Mouse (Mus musculus) bone marrow macrophage, adult 2 months (primary cell): ENCODE measurements around the gene Zfp61. TPM values are rescaled to one million over a fixed set of nuclear protein-coding genes. Genes with fewer than 3 reads are reported as not detected.
A peak's percentile ranks its signal among the peaks of the same experiment; 100 is the strongest.

Source experiments
- H3K27ac ChIP-seq: 2 replicates; pipeline ENCODE4 v1.5.1; 2012; ENCODE audit warnings: low read depth, low read length; ENCODE audit not compliant: insufficient read depth
- H3K4me1 ChIP-seq: 2 replicates; pipeline ENCODE4 v1.6.1; 2012; ENCODE audit warnings: low read length; ENCODE audit not compliant: control insufficient read depth, insufficient read depth
- H3K4me3 ChIP-seq: 2 replicates; pipeline ENCODE4 v1.5.1; 2012; ENCODE audit warnings: mild to moderate bottlenecking, low read length, moderate library complexity; ENCODE audit not compliant: insufficient read depth
- CTCF ChIP-seq: IDR thresholded peaks from 2 replicates; pipeline ENCODE4 v1.5.1; 2012; ENCODE audit warnings: low read depth, mild to moderate bottlenecking, low read length, moderate library complexity
- POLR2A ChIP-seq: IDR thresholded peaks from 2 replicates; pipeline ENCODE4 v1.6.1; 2012; ENCODE audit warnings: mild to moderate bottlenecking, low read depth, low read length, borderline replicate concordance
- polyA plus RNA-seq: library from polyadenylated mRNA; stranded (reverse); fragments of >200 nt; gene quantifications from 2 replicates; pipeline ENCODE4 v1.2.4, GENCODE M21; 2012; ENCODE audit not compliant: missing spikeins, insufficient read depth, insufficient read length

The Zfp61 gene
- polyA plus RNA-seq, 1 experiment: 10.0 TPM

GRCm38 (mm10) chr7:24325675-24326128, 24.7 kb upstream of the Zfp61 start:
- no peaks in the 10 kb centered on the region for H3K4me1 ChIP-seq
- H3K4me3 ChIP-seq: no peak overlapping the region
- TF ChIP-seq CTCF: no peak
- no peak for TF ChIP-seq POLR2A
- H3K27ac ChIP-seq: no peak overlapping the region

- TF ChIP-seq CTCF: no peak
- no peak for TF ChIP-seq POLR2A
- Histone ChIP-seq H3K4me1 (no peaks in the 10 kb centered on the region), H3K27ac (no peak overlapping the region), H3K4me3 (no peak overlapping the region)
These were observed 24.2 kb upstream of the Zfp61 start for GRCm38 (mm10) chr7:24325197-24325596.

DNA sequence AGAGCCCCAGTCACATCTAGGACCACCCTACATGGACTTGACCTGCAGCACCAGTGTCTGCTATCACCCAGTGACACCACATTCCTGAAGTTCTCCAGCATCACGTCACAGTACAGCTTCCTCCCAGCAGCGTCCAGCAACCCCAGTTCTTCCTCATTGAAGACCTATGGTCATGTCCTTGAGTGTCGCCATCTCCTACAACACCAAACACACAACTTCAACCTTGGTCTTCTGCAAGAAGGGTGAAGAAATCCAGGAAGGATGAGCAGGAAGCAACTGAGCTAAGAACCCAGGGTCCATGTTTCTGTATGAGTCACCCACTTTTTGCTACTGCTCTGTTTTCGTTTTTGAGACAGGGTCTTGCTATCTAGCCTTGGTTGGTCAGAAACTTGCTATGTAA, 21.6 kb upstream of the Zfp61 start:
- Histone ChIP-seq H3K4me1 (no peaks in the 10 kb centered on the region), H3K4me3 (no peak overlapping the region), H3K27ac (no peak overlapping the region)
- TF ChIP-seq CTCF: no peak
- no peak for TF ChIP-seq POLR2A

DNA sequence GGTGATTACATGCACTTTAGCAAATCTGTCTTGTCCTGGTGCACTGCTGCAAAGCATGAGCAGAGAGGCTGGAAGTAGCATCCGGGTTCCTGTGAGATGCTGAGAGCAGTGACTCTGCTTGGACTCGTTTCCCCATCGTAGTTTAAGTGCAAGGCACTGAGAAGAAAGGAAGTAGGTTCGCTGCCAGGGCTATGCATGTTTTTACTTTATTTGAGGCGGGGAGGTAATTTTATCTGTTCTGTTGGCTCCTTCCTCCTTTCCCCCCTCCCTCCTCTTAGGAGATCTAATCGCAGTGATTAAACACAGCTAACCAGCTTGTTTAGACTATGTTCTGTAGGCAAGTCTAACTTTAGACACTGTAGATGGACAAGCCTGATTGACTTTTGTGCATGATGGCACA, 17.9 kb upstream of the Zfp61 start:
- TF ChIP-seq POLR2A (no peak), CTCF (no peak)
- no peak overlapping the region for H3K4me3 ChIP-seq
- H3K27ac ChIP-seq: no peak overlapping the region
- H3K4me1 ChIP-seq: peaks cover 8% of the 10 kb centered on the region

- Histone ChIP-seq H3K4me1 (peaks cover 8% of the 10 kb centered on the region), H3K27ac (peak within 1 kb of the TSS; percentile 59), H3K4me3 (peak within 1 kb of the TSS; percentile 77)
- TF ChIP-seq POLR2A: no peak
- no peak for TF ChIP-seq CTCF
These were observed 15.6 kb upstream of the Zfp61 start, which contains the start of gene Zfp94 for GRCm38 (mm10) chr7:24316567-24317092. TSS of gene Zfp94 (minus strand) at chr7:24316666.

DNA sequence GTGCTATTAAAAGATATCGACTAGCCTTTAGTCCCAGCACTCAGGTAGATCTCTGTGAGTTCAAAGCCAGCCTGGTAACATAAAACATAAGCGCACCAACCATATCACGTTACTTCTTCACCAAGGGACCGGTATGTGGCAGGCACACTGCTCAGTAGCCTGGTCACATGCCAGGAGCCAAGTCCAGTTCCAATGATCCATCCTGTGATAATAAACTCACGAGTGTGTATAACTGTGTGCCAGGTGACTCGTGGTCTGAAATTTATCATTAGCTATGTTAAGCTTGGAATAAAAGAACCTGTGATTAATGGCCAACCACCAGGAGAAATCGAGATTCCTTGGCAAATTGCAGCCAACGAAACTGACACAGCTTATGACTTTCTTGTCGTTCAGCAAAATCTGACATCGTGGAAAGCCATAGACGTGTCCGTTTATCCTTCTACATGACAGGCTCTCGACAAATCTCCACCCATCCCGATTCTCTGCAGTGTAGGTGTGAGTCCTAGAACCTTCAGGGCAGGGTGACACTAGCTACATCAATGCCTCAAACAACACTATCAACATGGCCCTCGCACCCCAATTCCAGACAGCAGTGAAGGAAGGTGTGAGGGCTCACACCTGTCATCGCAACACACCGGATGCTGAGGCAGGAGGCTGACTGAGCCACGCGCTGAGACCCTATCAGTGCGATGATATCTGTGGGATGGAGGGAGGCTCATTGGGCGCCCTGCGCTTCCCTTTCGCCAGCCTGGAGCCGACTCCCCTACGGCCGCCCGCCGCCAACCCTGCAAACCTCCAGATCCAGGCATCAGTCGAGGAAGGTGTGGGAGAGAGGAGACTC, 14.9 kb upstream of the Zfp61 start:
- Histone ChIP-seq H3K4me3 (peak overlapping the region; percentile 77), H3K27ac (no peak overlapping the region), H3K4me1 (peaks cover 8% of the 10 kb centered on the region)
- no peak for TF ChIP-seq POLR2A
- TF ChIP-seq CTCF: no peak

- TF ChIP-seq CTCF (no peak), POLR2A (no peak)
- H3K4me1 ChIP-seq: peaks cover 3% of the 10 kb centered on the region
- H3K4me3 ChIP-seq: peak overlapping the region; percentile 46
- no peak overlapping the region for H3K27ac ChIP-seq
These were observed 1.1 kb downstream of the Zfp61 start for GRCm38 (mm10) chr7:24299823-24300481.

DNA sequence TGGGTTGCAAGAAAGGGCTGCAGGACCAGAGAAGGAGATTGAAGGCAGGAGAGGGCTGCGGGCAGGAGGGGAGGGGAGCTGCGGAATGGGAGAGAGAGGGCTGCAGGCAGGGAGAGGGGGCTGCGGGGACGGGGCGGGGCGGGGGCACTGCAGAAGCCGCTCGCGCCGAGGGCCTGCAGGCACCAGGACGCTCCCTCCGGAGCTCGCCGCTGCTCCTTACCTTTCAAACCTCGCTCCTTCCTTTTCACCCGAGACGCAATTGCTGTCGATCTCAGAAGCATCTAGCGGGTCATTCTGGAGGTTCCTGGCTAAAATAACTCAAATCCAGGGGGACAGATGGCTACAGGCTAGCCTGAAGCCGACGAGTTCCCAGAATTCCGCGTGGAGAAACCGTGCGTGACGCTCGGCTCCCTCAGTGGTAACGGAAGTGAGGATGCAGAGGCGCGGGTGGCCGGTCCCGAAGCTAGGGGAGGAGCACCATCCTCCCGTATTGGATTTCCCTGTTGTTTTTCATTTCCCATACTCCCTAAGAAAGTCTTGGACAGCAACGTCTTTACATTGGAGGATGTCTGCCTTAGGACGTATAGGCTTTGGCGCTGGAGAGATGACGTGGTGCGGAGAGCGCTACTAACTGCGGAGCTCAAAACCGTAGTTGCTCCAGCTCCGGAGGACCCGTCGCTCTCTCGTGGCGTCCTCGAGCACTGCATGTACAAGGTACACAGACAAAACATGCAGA, 1.9 kb downstream of the Zfp61 start:
- Histone ChIP-seq H3K4me1 (peaks cover 3% of the 10 kb centered on the region), H3K4me3 (peak overlapping the region; percentile 91), H3K27ac (no peak overlapping the region)
- TF ChIP-seq POLR2A (no peak), CTCF (no peak)

GRCm38 (mm10) chr7:24298635-24298972, 2.4 kb downstream of the Zfp61 start:
- peak overlapping the region; percentile 91 for H3K4me3 ChIP-seq
- TF ChIP-seq POLR2A: no peak
- H3K4me1 ChIP-seq: peaks cover 3% of the 10 kb centered on the region
- H3K27ac ChIP-seq: no peak overlapping the region
